Mouse (Mus musculus): Measurements from ENCODE around the gene Map3k1. TPM values are rescaled to one million over a fixed set of nuclear protein-coding genes. Genes with fewer than 3 reads are reported as not detected.

The Map3k1 gene
- polyA plus RNA-seq, 1 experiment from 2014 or later, result 14.0 TPM

- Histone ChIP-seq H3K9ac (no peak overlapping the region), H3K27ac (no peak overlapping the region), H3K4me3 (replicated peaks; ENCODE audit: low read length) (no peak overlapping the region), H3K36me3 (replicated peaks; ENCODE audit: control insufficient read depth, insufficient read depth) (no peaks in the 10 kb centered on the region), H3K9me3 (ENCODE audit: control insufficient read depth, low read length) (no peaks in the 10 kb centered on the region), H3K4me1 (replicated peaks; ENCODE audit: control insufficient read depth, insufficient read depth, low read length) (peaks cover 27% of the 10 kb centered on the region), H3K4me2 (replicated peaks) (no peak overlapping the region), H3K27me3 (ENCODE audit: control insufficient read depth, insufficient read depth, low read length) (no peaks in the 10 kb centered on the region)
- DNase-seq (ENCODE audit: low spot score) (no peak), ATAC-seq (ENCODE audit: low FRiP score) (no peak)
- WGBS, result 8% methylated on average over 8 of the region's 8 CpGs
Measured at GRCm38 (mm10) chr13:111797021-111797420, 11.8 kb downstream of the Map3k1 start.

GRCm38 (mm10) chr13:111796191-111796920 lies 12.4 kb downstream of the Map3k1 start:
- no peak overlapping the region for H3K9ac ChIP-seq
- H3K4me2 ChIP-seq (replicated peaks), result no peak overlapping the region
- DNase-seq (ENCODE audit: low spot score) (no peak), ATAC-seq (ENCODE audit: low FRiP score) (peak; percentile 44; the same call in 1 of the 2 replicates)
- WGBS, result 51% methylated on average over 11 of the region's 11 CpGs
- H3K27me3 ChIP-seq (ENCODE audit: control insufficient read depth, insufficient read depth, low read length), result no peaks in the 10 kb centered on the region
- no peaks in the 10 kb centered on the region for H3K36me3 ChIP-seq (replicated peaks; ENCODE audit: control insufficient read depth, insufficient read depth)
- H3K9me3 ChIP-seq (ENCODE audit: control insufficient read depth, low read length), result no peaks in the 10 kb centered on the region
- H3K4me1 ChIP-seq (replicated peaks; ENCODE audit: control insufficient read depth, insufficient read depth, low read length), result peaks cover 30% of the 10 kb centered on the region
- no peak overlapping the region for H3K4me3 ChIP-seq (replicated peaks; ENCODE audit: low read length)
- no peak overlapping the region for H3K27ac ChIP-seq

- Histone ChIP-seq H3K4me2 (replicated peaks) (no peak overlapping the region), H3K9me3 (ENCODE audit: control insufficient read depth, low read length) (no peaks in the 10 kb centered on the region), H3K36me3 (replicated peaks; ENCODE audit: control insufficient read depth, insufficient read depth) (no peaks in the 10 kb centered on the region), H3K9ac (no peak overlapping the region), H3K4me1 (replicated peaks; ENCODE audit: control insufficient read depth, insufficient read depth, low read length) (peaks cover 50% of the 10 kb centered on the region), H3K4me3 (replicated peaks; ENCODE audit: low read length) (no peak overlapping the region), H3K27me3 (ENCODE audit: control insufficient read depth, insufficient read depth, low read length) (no peaks in the 10 kb centered on the region), H3K27ac (no peak overlapping the region)
- ATAC-seq (ENCODE audit: low FRiP score), result no peak
- 89% methylated on average over 14 of the region's 14 CpGs for WGBS
- DNase-seq (ENCODE audit: low spot score), result no peak
Measured at GRCm38 (mm10) chr13:111792975-111793287, 15.9 kb downstream of the Map3k1 start.

GRCm38 (mm10) chr13:111792130-111792974 lies 16.4 kb downstream of the Map3k1 start:
- no peaks in the 10 kb centered on the region for H3K9me3 ChIP-seq (ENCODE audit: control insufficient read depth, low read length)
- ATAC-seq (ENCODE audit: low FRiP score) (no peak), DNase-seq (ENCODE audit: low spot score) (no peak)
- no peak overlapping the region for H3K4me2 ChIP-seq (replicated peaks)
- 68% methylated on average over 16 of the region's 16 CpGs for WGBS
- no peaks in the 10 kb centered on the region for H3K27me3 ChIP-seq (ENCODE audit: control insufficient read depth, insufficient read depth, low read length)
- H3K36me3 ChIP-seq (replicated peaks; ENCODE audit: control insufficient read depth, insufficient read depth), result no peaks in the 10 kb centered on the region
- H3K4me3 ChIP-seq (replicated peaks; ENCODE audit: low read length), result no peak overlapping the region
- no peak overlapping the region for H3K27ac ChIP-seq
- peaks cover 50% of the 10 kb centered on the region for H3K4me1 ChIP-seq (replicated peaks; ENCODE audit: control insufficient read depth, insufficient read depth, low read length)
- no peak overlapping the region for H3K9ac ChIP-seq

- H3K4me1 ChIP-seq (replicated peaks; ENCODE audit: control insufficient read depth, insufficient read depth, low read length), result peaks cover 42% of the 10 kb centered on the region
Measured at GRCm38 (mm10) chr13:111791596-111791995, 17.2 kb downstream of the Map3k1 start.

GRCm38 (mm10) chr13:111789420-111790065 lies 19.2 kb downstream of the Map3k1 start:
- Histone ChIP-seq H3K4me2 (replicated peaks) (no peak overlapping the region), H3K27me3 (ENCODE audit: control insufficient read depth, insufficient read depth, low read length) (no peaks in the 10 kb centered on the region), H3K9ac (no peak overlapping the region), H3K4me1 (replicated peaks; ENCODE audit: control insufficient read depth, insufficient read depth, low read length) (peaks cover 38% of the 10 kb centered on the region), H3K27ac (no peak overlapping the region), H3K4me3 (replicated peaks; ENCODE audit: low read length) (no peak overlapping the region), H3K9me3 (ENCODE audit: control insufficient read depth, low read length) (no peaks in the 10 kb centered on the region), H3K36me3 (replicated peaks; ENCODE audit: control insufficient read depth, insufficient read depth) (no peaks in the 10 kb centered on the region)
- no peak for DNase-seq (ENCODE audit: low spot score)
- 51% methylated on average over 9 of the region's 9 CpGs for WGBS
- no peak for ATAC-seq (ENCODE audit: low FRiP score)

More at GRCm38 (mm10) chr13:111791596-111791995, 17.2 kb downstream of the Map3k1 start:
- Histone ChIP-seq H3K4me3 (replicated peaks; ENCODE audit: low read length) (no peak overlapping the region), H3K4me2 (replicated peaks) (no peak overlapping the region), H3K36me3 (replicated peaks; ENCODE audit: control insufficient read depth, insufficient read depth) (no peaks in the 10 kb centered on the region), H3K9me3 (ENCODE audit: control insufficient read depth, low read length) (no peaks in the 10 kb centered on the region), H3K27ac (no peak overlapping the region), H3K27me3 (ENCODE audit: control insufficient read depth, insufficient read depth, low read length) (no peaks in the 10 kb centered on the region), H3K9ac (no peak overlapping the region)
- WGBS, result 90% methylated on average over 11 of the region's 11 CpGs
- DNase-seq (ENCODE audit: low spot score) (no peak), ATAC-seq (ENCODE audit: low FRiP score) (no peak)

GRCm38 (mm10) chr13:111788882-111789281 lies 19.9 kb downstream of the Map3k1 start:
- peaks cover 38% of the 10 kb centered on the region for H3K4me1 ChIP-seq (replicated peaks; ENCODE audit: control insufficient read depth, insufficient read depth, low read length)
- H3K27ac ChIP-seq, result no peak overlapping the region
- no peaks in the 10 kb centered on the region for H3K27me3 ChIP-seq (ENCODE audit: control insufficient read depth, insufficient read depth, low read length)
- H3K36me3 ChIP-seq (replicated peaks; ENCODE audit: control insufficient read depth, insufficient read depth), result no peaks in the 10 kb centered on the region
- ATAC-seq (ENCODE audit: low FRiP score) (peak; percentile 16; the same call in 1 of the 2 replicates), DNase-seq (ENCODE audit: low spot score) (no peak)
- no peak overlapping the region for H3K4me3 ChIP-seq (replicated peaks; ENCODE audit: low read length)
- 75% methylated on average over 9 of the region's 9 CpGs for WGBS
- no peaks in the 10 kb centered on the region for H3K9me3 ChIP-seq (ENCODE audit: control insufficient read depth, low read length)
- H3K4me2 ChIP-seq (replicated peaks), result no peak overlapping the region
- H3K9ac ChIP-seq, result no peak overlapping the region

GRCm38 (mm10) chr13:111787857-111788619 lies 20.8 kb downstream of the Map3k1 start:
- Histone ChIP-seq H3K4me3 (replicated peaks; ENCODE audit: low read length) (no peak overlapping the region), H3K36me3 (replicated peaks; ENCODE audit: control insufficient read depth, insufficient read depth) (no peaks in the 10 kb centered on the region), H3K9ac (no peak overlapping the region), H3K9me3 (ENCODE audit: control insufficient read depth, low read length) (no peaks in the 10 kb centered on the region), H3K27me3 (ENCODE audit: control insufficient read depth, insufficient read depth, low read length) (no peaks in the 10 kb centered on the region), H3K4me1 (replicated peaks; ENCODE audit: control insufficient read depth, insufficient read depth, low read length) (peaks cover 38% of the 10 kb centered on the region), H3K27ac (no peak overlapping the region), H3K4me2 (replicated peaks) (no peak overlapping the region)
- ATAC-seq (ENCODE audit: low FRiP score) (no peak), DNase-seq (ENCODE audit: low spot score) (peak; percentile 95)
- WGBS, result 34% methylated on average over 18 of the region's 18 CpGs

Measured in hindbrain, embryonic 14.5 days (tissue).